Mouse (Mus musculus) WW6 (cell line): Measurements from ENCODE around the gene Lrp1.

ENCODE experiments used
- DNase-seq: peaks from one replicate; pipeline ENCODE4 v3.0.0-alpha.2; 2013; ENCODE audit warnings: low read depth, low spot score

The Lrp1 gene

DNA sequence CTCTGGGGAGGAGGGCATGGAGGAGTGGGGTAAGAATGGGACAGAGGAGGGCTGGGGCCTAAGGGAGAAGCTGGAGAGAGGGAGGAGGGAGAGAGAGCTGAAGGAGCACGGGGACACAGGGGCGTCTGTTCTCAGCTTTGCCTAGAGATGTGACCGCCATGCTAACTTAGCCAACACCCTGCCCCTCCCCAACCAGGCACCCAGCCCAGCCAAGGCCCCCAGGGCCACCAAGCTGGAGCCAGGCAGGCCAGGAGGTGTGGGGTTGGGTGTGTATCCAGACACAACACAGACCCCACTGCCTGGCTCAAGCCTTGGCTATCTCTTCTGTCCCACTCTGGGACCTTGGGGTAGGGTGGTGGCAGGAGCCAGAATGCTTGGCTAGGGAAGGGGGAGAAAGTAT lies 5.4 kb downstream of the Lrp1 start:
- no peak for DNase-seq

DNA sequence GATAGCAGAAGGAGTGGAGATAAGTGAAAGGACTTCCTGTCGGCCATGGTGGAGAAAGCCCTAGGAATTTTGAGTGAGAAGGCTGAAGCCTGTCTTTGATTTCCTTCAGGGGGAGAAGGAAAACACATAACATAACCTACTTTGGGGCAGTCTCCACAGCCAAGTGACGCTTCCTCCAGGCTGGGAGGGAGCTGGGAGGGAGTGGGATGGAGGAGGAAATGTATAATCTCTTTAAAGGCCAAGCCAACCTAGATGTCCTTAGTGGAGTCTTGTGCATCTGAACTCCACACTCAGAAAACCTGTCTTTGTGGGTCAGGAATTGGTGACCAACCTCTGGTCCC lies 5.9 kb downstream of the Lrp1 start:
- DNase-seq: no peak

DNA sequence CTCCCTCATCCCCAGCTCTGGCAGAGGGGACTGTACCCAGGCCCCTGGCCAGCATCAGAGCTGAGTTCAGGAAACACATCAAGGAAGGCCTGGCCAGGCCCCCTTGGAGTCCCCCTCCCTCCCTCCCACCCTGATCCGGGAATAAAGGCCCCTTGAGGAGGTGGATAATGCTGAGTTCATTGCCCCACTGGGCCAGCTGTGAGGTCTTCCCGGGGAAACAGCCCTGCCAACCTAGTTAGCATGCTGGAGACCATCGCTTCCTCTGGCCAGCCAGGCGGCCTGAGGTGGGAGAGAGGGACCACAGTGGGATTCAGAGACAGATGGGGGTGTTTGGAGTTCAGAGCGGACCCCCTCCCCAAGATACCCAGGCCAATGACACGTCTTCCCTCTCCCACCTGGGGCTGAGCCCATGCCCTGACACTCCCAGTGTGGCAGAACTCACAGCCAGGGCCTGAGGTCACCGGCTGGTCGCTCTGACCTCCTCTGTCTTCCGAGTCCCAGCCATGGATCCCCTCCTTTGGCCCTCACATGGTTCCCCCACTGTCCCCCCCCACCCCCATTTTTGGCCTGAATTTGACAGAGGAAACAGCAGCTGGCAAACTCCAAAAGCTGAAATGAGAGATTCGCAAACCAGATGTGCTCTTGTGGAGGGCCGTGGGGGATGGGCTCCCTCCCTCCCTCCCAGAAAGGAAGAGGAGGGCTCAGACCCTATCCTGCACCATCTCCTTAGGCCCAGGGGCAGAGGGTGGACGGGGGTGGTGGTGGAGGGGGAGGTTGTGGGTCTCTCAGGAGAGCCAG lies 6.5 kb downstream of the Lrp1 start:
- DNase-seq: no peak

DNA sequence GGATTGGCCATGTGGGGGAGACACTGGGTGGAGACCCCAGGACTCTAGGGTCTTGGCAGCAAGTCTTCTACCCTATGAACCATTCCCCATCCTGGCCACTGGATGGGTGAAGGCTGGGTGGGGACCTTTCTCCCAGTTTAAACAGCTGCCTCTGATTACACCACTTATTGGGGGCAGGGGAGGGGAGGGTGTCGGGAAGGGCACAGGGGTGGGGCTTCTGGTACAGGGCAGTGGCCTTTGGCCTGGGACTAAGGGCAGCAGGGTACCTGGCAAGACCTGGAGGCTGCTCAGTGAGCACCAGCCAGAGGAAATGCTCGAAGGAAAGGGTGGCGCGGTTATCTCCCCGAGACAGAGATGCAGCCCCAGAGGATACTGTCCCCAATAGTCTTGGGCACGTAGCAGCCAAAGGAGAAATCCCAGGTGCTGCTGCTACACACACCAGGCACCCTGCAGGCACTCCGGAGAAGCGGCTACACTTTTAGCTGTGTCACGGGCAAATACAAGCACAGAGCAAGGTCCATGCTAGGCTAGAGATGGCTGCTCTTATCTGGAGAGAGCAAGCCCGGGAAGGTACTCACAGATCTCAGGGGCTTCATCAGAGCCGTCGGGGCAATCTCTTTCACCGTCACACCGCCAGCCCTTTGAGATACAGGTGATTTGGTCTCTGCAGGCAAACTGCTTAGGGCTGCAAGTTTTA lies 8.7 kb downstream of the Lrp1 start:
- no peak for DNase-seq

- no peak for DNase-seq
These were observed 10.9 kb downstream of the Lrp1 start for GRCm38 (mm10) chr10:127610066-127610415.

- DNase-seq: no peak
These were observed 11.4 kb downstream of the Lrp1 start for GRCm38 (mm10) chr10:127609415-127610065.

DNA sequence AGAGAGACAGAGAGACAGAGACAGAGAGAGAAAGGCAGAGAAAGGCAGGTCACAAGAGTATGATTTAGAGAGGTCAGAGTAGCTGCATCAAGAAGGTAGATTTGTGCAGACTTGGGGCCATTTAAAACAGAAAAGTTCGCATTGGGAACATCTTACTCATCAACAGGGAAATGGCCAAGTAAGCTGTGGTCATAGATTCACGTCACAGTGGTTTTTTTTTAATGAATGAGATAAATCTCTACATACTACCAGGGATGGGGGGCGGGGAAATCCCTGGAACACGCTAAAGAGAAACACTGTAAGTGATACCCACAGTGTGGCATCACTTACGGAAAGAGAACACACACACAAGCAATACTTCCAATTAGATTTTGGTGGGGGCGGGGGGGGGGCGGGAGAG lies 13.9 kb downstream of the Lrp1 start:
- DNase-seq: no peak

DNA sequence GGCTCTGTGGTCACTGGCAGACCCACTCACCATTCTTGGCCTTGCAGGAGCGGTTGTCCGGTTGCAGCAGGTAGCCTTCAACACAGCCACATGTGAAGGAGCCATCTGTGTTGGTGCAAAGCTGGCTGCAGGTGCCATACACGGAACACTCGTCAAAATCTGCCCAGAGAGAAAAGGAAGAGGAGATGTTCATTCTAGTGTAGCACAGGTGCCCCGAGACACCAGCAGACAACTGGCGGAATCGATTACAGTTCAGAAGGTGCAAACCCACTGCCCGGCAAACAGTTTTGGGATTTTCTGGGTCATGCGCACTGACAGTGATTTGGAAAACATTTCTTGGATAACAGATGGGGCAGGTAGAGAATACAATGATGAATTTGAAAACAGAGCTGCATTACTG lies 15.2 kb downstream of the Lrp1 start:
- no peak for DNase-seq

DNA sequence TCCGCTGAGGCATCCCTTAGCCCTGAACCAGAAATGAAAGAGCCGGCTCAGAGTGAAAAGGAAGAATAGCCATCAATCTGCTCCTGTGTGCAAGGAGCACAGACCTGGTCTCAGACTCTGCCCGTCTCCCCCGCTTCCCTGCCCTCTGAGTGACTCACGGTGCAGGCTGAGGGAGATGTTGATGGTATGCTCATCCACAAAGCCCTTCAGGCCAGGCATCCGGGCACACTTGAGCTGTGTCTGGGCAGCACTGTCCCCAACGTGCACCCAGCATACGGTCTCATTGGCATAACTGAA lies 15.7 kb downstream of the Lrp1 start:
- no peak for DNase-seq

GRCm38 (mm10) chr10:127604465-127605250 lies 16.3 kb downstream of the Lrp1 start:
- no peak for DNase-seq

DNA sequence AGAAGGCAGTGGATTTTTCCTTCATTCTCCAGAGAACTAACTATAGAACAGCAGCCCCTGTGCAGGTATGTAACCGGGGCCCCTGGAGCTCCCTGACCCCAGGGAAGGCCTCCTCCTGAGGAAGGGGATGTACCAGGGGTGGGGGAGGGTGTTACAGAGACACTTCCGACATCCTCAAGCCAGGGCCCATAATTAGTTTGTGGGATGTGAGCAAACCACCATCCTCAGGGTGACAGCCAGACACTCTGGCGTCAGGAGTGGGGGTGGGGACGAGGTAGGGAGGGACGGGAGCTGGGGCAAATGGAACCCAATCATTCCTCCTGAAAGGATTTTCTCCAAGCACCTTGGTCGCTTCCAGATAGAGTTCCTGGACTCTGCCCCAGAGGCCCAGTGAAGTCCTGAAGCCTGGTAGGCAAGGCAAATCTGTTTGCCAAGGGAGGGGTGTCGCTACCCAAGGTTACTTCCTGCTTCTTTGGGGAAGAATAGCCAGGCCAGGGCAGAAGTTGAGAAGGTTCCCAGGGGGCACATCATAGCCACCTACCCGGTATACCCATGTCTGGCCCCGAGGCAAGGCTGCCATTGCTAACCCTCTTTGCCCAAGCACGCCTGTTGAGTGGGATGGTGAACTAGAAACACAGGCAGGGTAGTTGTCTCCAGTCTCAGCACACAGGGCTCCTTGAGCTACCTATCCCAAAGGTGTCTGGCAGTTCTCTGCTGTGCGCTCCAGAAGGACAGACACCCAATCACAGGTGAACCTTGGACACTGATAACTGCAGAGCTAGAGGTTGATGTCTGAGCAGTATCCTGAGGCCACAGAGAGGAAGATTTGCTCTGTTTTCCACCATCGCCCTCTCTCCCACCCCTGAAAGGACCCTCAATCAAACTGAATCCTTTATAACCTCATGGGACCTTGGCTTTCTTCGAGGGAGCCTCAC lies 17.2 kb downstream of the Lrp1 start:
- no peak for DNase-seq

- DNase-seq: no peak
These were observed 18.8 kb downstream of the Lrp1 start for GRCm38 (mm10) chr10:127602194-127602593.

- DNase-seq: no peak
These were observed 21.0 kb downstream of the Lrp1 start for GRCm38 (mm10) chr10:127599779-127600541.

DNA sequence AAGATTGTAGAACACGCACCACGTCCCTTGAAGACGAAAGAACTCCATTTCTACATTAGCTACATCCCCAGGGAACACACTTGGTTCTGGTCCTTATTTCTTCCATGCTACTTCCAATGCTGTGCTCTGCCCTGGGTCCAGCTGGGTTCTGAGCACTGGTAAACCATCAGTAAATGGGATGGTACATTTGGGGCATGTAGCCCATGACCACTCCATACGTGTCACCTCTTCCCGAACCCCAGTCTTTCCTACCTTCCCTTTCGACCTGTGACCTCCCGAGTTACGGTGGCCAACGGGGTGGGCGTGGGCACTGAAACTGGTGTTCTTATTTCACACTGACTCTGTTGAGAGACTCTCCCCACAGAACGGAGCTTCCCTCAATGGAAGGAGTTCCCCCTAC lies 21.7 kb downstream of the Lrp1 start:
- no peak for DNase-seq

GRCm38 (mm10) chr10:127598607-127599006 lies 22.3 kb downstream of the Lrp1 start:
- DNase-seq: no peak

GRCm38 (mm10) chr10:127597311-127597901 lies 23.5 kb downstream of the Lrp1 start:
- DNase-seq: no peak

DNA sequence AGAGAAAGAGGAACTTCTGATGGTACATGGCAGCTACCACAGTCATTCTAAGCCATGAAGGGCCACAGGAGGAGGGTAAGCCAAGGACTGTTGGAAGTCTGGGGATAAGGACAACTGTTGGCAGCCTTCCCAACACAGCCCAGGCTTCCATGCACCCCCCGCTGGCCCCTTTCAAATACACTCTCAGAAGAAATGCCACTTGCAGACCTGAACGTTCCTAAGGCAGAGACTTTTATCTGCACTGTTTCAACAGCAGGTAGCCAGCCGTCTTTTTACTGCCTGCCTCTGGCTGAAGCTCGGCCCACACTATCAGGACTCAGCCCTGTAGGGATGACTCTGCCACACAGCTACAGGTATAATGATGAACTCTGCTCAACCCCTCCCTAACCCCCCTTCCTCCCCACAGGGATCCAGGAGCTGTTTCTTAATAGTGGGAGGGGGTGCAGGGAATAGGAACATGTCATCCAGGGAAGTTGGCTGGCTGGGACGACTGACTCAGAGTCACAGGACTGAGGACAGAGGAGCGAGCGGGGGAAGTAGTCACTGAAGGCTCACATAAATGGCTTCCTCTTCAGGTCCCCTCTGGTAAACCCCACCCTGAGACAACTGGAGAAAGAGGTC lies 24.5 kb downstream of the Lrp1 start:
- DNase-seq: no peak

- no peak for DNase-seq
These were observed 25.8 kb downstream of the Lrp1 start for GRCm38 (mm10) chr10:127594930-127595715.

DNA sequence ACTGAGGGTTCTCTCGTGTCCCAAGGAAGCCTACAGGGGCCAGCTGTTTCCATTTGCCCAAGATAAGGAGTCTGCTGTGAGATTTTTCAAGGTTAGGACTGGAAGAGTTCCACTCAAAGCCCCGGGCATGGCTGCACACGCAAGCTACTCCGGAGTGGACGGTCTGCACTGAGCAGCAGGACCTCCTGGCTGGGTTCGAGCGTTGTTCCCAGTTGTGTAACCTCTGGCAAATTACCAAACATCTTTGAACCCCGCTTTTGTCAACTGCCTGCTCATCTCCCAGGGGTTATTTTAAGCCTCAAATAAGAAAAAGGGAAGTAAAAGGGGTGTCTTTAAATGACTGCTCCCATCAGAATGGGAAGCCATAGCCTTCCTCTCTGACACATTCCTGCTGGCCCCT lies 26.5 kb downstream of the Lrp1 start:
- no peak for DNase-seq
